Mouse (Mus musculus): Measurements from ENCODE around the gene Mcm9.
"Not testable (repeated sequence)": the region's sequence is repeated elsewhere in the genome, so short reads cannot be mapped to it uniquely, and the experiment has no call there.

Mcm9 gene

DNA sequence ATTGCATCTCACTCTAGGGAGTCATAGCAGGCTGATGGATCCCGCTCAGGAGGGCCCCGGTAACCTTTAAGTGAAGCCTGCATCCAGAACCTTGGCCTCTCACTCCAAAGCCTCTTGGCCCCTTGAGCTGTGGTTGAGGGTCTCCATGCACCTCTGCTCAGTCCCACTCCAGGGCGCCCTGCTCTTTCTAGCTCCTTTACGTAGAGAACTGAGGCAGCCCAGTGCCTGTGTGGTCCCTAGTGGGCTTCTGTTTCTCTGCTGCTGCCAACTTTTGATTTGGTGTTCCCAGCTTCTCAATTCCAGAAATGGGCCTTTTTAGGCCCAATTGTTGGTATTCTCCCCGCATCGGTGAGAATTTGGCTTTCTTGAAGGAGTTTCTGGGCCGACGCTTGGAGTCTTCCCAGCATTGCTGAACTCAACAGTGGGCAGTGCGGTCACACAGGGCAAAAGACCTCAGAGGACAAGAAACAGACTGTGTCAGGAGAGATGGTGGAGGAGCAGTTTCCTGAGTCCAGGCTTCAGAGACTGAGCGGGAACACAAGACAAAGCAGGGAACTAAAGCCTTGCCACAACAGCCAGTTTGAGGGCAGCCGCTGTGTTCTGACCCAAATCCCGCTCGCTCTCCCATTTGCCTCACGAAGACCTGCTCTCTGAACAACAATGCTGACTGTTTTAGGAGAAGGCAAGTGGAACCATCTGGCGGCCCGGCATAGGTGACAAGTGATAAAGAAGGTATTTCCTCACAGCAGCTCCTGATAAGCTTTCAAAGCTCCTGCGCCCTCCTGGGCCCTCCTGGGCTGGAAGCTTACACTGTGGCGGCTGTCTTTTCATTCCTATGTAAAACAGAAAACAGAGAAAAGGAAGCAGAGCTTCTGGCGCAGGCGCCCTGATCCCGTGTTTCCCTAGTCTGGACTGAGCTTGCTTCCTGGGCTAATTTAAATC lies 127.1 kb downstream of the Mcm9 start:
- peak; percentile 93 for ATAC-seq (ENCODE audit: insufficient number of reproducible peaks, low FRiP score, low TSS enrichment)

DNA sequence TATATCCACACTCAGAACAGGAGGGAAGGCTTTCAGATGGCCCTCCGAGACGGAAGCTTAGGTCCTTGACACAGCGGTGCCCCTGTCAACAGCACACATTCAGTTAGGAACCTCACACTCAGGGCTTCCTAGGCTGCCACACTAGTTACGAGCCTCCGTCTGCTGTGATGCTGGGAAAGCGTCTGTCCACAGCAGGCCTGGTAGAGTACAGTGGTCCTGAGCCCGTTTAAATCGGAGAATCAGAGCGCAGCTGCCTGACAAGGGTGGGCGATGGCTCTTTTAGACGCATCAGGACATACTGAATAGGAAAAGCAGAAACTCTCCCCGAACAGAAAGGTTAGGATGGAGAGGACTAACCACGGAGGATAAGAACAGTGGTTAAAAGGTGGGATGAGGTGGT lies 127.8 kb downstream of the Mcm9 start:
- no peak for ATAC-seq (ENCODE audit: insufficient number of reproducible peaks, low FRiP score, low TSS enrichment)

GRCm38 (mm10) chr10:53499518-53499917 lies 130.7 kb downstream of the Mcm9 start:
- ATAC-seq (ENCODE audit: insufficient number of reproducible peaks, low FRiP score, low TSS enrichment) = no peak

GRCm38 (mm10) chr10:53495349-53495748 lies 134.9 kb downstream of the Mcm9 start:
- ATAC-seq (ENCODE audit: insufficient number of reproducible peaks, low FRiP score, low TSS enrichment) = not testable (repeated sequence)

- ATAC-seq (ENCODE audit: insufficient number of reproducible peaks, low FRiP score, low TSS enrichment) = no peak
Measured at GRCm38 (mm10) chr10:53493954-53494353, 136.3 kb downstream of the Mcm9 start.

Data from cerebellum, adult (tissue).